Mouse (Mus musculus): ENCODE results near the gene Rundc3a. TPM values are rescaled to one million over a fixed set of nuclear protein-coding genes. Genes with fewer than 3 reads are reported as not detected.
"Not testable (repeated sequence)": the region's sequence is repeated elsewhere in the genome, so short reads cannot be mapped to it uniquely, and the experiment has no call there.

Gene Rundc3a
- total RNA-seq, 2 experiments from 2014 or later, result 329 to 332 TPM

GRCm38 (mm10) chr11:102365699-102366098 lies 27.5 kb upstream of the Rundc3a start:
- intact Hi-C loops (cut with DNase I), result no loop called here

GRCm38 (mm10) chr11:102366103-102366502 lies 27.1 kb upstream of the Rundc3a start, which contains the start of gene Slc4a1:
Slc4a1 (minus strand) TSS chr11:102366203.
- intact Hi-C loops (cut with DNase I); DNase-seq (ENCODE audit: extremely low spot score in 1 of 2, low spot score in 2 of 2): not testable (repeated sequence)

More at GRCm38 (mm10) chr11:102365699-102366098, 27.5 kb upstream of the Rundc3a start:
- no peak for DNase-seq (ENCODE audit: extremely low spot score in 1 of 2, low spot score in 2 of 2)

- no peak for DNase-seq (ENCODE audit: extremely low spot score in 1 of 2, low spot score in 2 of 2)
- intact Hi-C loops (cut with DNase I), result no loop called here
Measured at GRCm38 (mm10) chr11:102367504-102368280, 25.5 kb upstream of the Rundc3a start.

- no peak for DNase-seq (ENCODE audit: extremely low spot score in 1 of 2, low spot score in 2 of 2)
- intact Hi-C loops (cut with DNase I), result no loop called here
Measured at GRCm38 (mm10) chr11:102368347-102368746, 24.9 kb upstream of the Rundc3a start.

- intact Hi-C loops (cut with DNase I), result no loop called here
- DNase-seq (ENCODE audit: extremely low spot score in 1 of 2, low spot score in 2 of 2), result no peak
Measured at GRCm38 (mm10) chr11:102369263-102369662, 23.9 kb upstream of the Rundc3a start.

- intact Hi-C loops (cut with DNase I), result no loop called here
Measured at GRCm38 (mm10) chr11:102370285-102370684, 22.9 kb upstream of the Rundc3a start.

GRCm38 (mm10) chr11:102371926-102372685 lies 21.1 kb upstream of the Rundc3a start:
- no peak for DNase-seq (ENCODE audit: extremely low spot score in 1 of 2, low spot score in 2 of 2)
- intact Hi-C loops (cut with DNase I), result no loop called here

More at GRCm38 (mm10) chr11:102370285-102370684, 22.9 kb upstream of the Rundc3a start:
- DNase-seq (ENCODE audit: extremely low spot score in 1 of 2, low spot score in 2 of 2), result no peak

- intact Hi-C loops (cut with DNase I), result no loop called here
- no peak for DNase-seq (ENCODE audit: extremely low spot score in 1 of 2, low spot score in 2 of 2)
Measured at GRCm38 (mm10) chr11:102372936-102373335, 20.3 kb upstream of the Rundc3a start.

- no peak for DNase-seq (ENCODE audit: extremely low spot score in 1 of 2, low spot score in 2 of 2)
- intact Hi-C loops (cut with DNase I), result no loop called here
Measured at GRCm38 (mm10) chr11:102373646-102374045, 19.6 kb upstream of the Rundc3a start.

- no peak for DNase-seq (ENCODE audit: extremely low spot score in 1 of 2, low spot score in 2 of 2)
- intact Hi-C loops (cut with DNase I), result no loop called here
Measured at GRCm38 (mm10) chr11:102374108-102374725, 19.0 kb upstream of the Rundc3a start.

- intact Hi-C loops (cut with DNase I), result no loop called here
Measured at GRCm38 (mm10) chr11:102375196-102376173, 17.7 kb upstream of the Rundc3a start.

GRCm38 (mm10) chr11:102376196-102376835 lies 16.9 kb upstream of the Rundc3a start:
- intact Hi-C loops (cut with DNase I), result no loop called here
- DNase-seq (ENCODE audit: extremely low spot score in 1 of 2, low spot score in 2 of 2), result no peak

More at GRCm38 (mm10) chr11:102375196-102376173, 17.7 kb upstream of the Rundc3a start:
- no peak for DNase-seq (ENCODE audit: extremely low spot score in 1 of 2, low spot score in 2 of 2)

GRCm38 (mm10) chr11:102377186-102377585 lies 16.0 kb upstream of the Rundc3a start:
- intact Hi-C loops (cut with DNase I), result no loop called here

GRCm38 (mm10) chr11:102380091-102380490 lies 13.1 kb upstream of the Rundc3a start:
- intact Hi-C loops (cut with DNase I), result no loop called here
- DNase-seq (ENCODE audit: extremely low spot score in 1 of 2, low spot score in 2 of 2), result no peak

More at GRCm38 (mm10) chr11:102377186-102377585, 16.0 kb upstream of the Rundc3a start:
- no peak for DNase-seq (ENCODE audit: extremely low spot score in 1 of 2, low spot score in 2 of 2)

GRCm38 (mm10) chr11:102381341-102382100 lies 11.7 kb upstream of the Rundc3a start:
- no peak for DNase-seq (ENCODE audit: extremely low spot score in 1 of 2, low spot score in 2 of 2)
- intact Hi-C loops (cut with DNase I), result no loop called here

- intact Hi-C loops (cut with DNase I), result no loop called here
Measured at GRCm38 (mm10) chr11:102382794-102383193, 10.4 kb upstream of the Rundc3a start.

More at GRCm38 (mm10) chr11:102382794-102383193, 10.4 kb upstream of the Rundc3a start:
- DNase-seq (ENCODE audit: extremely low spot score in 1 of 2, low spot score in 2 of 2), result no peak
